Mouse (Mus musculus) E14TG2a.4 (cell line): ENCODE measurements at regions not wholly inside any gene's neighbourhood (a gene's known extent, or its start where the extent isn't known, plus 50 kb on each side); places are given as distances from the start of the nearest gene placed in this dataset.

Source experiments
- CTCF ChIP-seq: conservative IDR thresholded peaks from 2 replicates; pipeline ENCODE4 v1.5.1; 2014; ENCODE audit warnings: low read length
- NANOG ChIP-seq: IDR thresholded peaks from 2 replicates; pipeline ENCODE4 v1.6.1; 2014; ENCODE audit warnings: borderline replicate concordance, low read length, mixed read lengths
- POU5F1 ChIP-seq: IDR thresholded peaks from 2 replicates; pipeline ENCODE4 v1.6.1; 2014; ENCODE audit warnings: low read length, borderline replicate concordance

- no peak for TF ChIP-seq CTCF
- TF ChIP-seq POU5F1: no peak
- no peak for TF ChIP-seq NANOG
Observed at GRCm38 (mm10) chr6:140950483-140950882, 221.4 kb downstream of the Gm11077 start.
